Mouse (Mus musculus) bone marrow macrophage, adult 2 months (primary cell): ENCODE data around the gene Pskh1. TPM values are rescaled to one million over a fixed set of nuclear protein-coding genes. Genes with fewer than 3 reads are reported as not detected.

Source experiments
- H3K27ac ChIP-seq: 2 replicates; pipeline ENCODE4 v1.5.1; 2012; ENCODE audit warnings: low read depth, low read length; ENCODE audit not compliant: insufficient read depth
- H3K4me1 ChIP-seq: 2 replicates; pipeline ENCODE4 v1.6.1; 2012; ENCODE audit warnings: low read length; ENCODE audit not compliant: control insufficient read depth, insufficient read depth
- H3K4me3 ChIP-seq: 2 replicates; pipeline ENCODE4 v1.5.1; 2012; ENCODE audit warnings: mild to moderate bottlenecking, low read length, moderate library complexity; ENCODE audit not compliant: insufficient read depth
- CTCF ChIP-seq: IDR thresholded peaks from 2 replicates; pipeline ENCODE4 v1.5.1; 2012; ENCODE audit warnings: low read depth, mild to moderate bottlenecking, low read length, moderate library complexity
- POLR2A ChIP-seq: IDR thresholded peaks from 2 replicates; pipeline ENCODE4 v1.6.1; 2012; ENCODE audit warnings: mild to moderate bottlenecking, low read depth, low read length, borderline replicate concordance
- polyA plus RNA-seq: library from polyadenylated mRNA; stranded (reverse); fragments of >200 nt; gene quantifications from 2 replicates; pipeline ENCODE4 v1.2.4, GENCODE M21; 2012; ENCODE audit not compliant: missing spikeins, insufficient read depth, insufficient read length

Gene Pskh1
- polyA plus RNA-seq, 1 experiment, result 18.8 TPM

DNA sequence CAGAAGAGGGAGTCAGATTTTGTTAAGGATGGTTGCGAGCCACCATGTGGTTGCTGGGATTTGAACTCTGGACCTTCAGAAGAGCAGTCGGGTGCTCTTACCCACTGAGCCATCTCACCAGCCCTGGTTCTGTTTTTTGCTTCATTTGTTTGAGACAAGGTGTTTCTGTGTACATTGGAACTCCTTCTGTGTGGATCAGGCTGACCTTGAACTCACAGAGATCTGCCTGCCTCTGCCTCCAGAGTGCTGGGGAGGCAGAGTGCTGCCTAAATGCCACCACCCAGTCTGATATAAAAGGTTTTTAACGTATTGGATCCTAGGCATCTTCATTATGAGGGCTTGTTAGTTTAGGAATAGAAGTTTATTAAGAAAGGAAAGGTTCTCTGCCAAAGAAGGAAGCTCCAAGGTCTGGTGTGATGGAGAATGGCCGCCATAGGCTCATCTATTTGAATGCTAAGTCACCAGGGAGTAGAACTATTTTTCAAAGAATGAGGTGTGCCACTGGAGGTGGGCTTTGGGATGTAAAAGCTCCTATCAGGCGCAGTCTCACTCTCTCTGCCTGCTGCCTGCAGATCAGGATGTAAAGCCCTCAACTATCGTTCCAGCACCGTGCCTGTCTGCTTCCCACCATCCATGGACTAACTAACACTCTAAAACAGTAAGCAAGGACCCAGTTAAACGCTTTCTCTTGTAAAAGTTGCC, 70.9 kb downstream of the Pskh1 start:
- no peaks in the 10 kb centered on the region for H3K4me1 ChIP-seq
- no peak overlapping the region for H3K27ac ChIP-seq
- no peak for TF ChIP-seq CTCF
- no peak for TF ChIP-seq POLR2A
- no peak overlapping the region for H3K4me3 ChIP-seq

GRCm38 (mm10) chr8:105975363-105975762, 75.1 kb downstream of the Pskh1 start:
- no peak overlapping the region for H3K27ac ChIP-seq
- TF ChIP-seq CTCF (0 out of 2 replicates have a peak, but pooled peaks have one; percentile 6), POLR2A (no peak)
- peaks cover 10% of the 10 kb centered on the region for H3K4me1 ChIP-seq
- H3K4me3 ChIP-seq, result no peak overlapping the region

DNA sequence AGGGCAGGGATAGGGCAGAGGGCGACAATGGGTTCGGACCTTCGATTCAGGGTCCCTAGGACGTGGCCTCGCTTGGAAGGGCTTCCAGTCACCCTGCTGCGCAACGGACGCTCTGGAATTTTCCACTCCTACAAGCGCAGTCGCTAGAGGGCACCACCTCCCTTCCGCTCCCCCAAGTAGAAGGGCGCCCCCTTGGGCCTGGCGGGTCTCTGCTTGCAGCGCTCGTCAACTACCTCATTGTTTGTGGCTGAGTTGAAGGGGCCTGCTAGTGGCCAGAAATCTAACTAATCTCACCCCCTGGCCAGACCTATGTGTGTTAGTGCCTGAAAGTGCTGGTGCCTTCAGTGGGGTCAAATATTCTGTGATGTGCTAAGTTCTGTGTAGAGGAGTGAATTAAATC, 79.1 kb downstream of the Pskh1 start, which contains the start of gene Dpep3:
TSS of gene Dpep3 (minus strand) at position 105 of the 400 bp plus-strand sequence.
- H3K4me1 ChIP-seq, result peaks cover 24% of the 10 kb centered on the region
- H3K27ac ChIP-seq, result no peak within 1 kb of the TSS
- no peak within 1 kb of the TSS for H3K4me3 ChIP-seq
- no peak for TF ChIP-seq POLR2A
- TF ChIP-seq CTCF, result no peak

GRCm38 (mm10) chr8:105981146-105981545, 80.9 kb downstream of the Pskh1 start:
- TF ChIP-seq CTCF, result no peak
- TF ChIP-seq POLR2A, result no peak
- no peak overlapping the region for H3K4me3 ChIP-seq
- H3K4me1 ChIP-seq, result peaks cover 24% of the 10 kb centered on the region
- no peak overlapping the region for H3K27ac ChIP-seq

Other genes starting within 250 kb of the Pskh1 start
- 0.32 TPM in 1 of 2 replicates, not detected in the other for gene Carmil2, start 214.2 kb upstream of the Pskh1 start, polyA plus RNA-seq
- 37.9 and 41.6 TPM in 2 replicates for gene Acd, start 199.3 kb upstream of the Pskh1 start, polyA plus RNA-seq
- gene Pard6a, start 199.3 kb upstream of the Pskh1 start, polyA plus RNA-seq, result 9.4 and 11.2 TPM in 2 replicates
- not detected in 2 replicates for gene 4933405L10Rik, start 192.8 kb upstream of the Pskh1 start, polyA plus RNA-seq
- 5.3 and 9.1 TPM in 2 replicates for gene Enkd1, start 192.2 kb upstream of the Pskh1 start, polyA plus RNA-seq
- 0.75 and 1.4 TPM in 2 replicates for gene Gfod2, start 141.8 kb upstream of the Pskh1 start, polyA plus RNA-seq
- gene Ranbp10, start 73.1 kb upstream of the Pskh1 start, polyA plus RNA-seq, result 42.0 and 44.3 TPM in 2 replicates
- gene Tsnaxip1, start 72.7 kb upstream of the Pskh1 start, polyA plus RNA-seq, result not detected in 2 replicates
- 16.9 and 17.1 TPM in 2 replicates for gene Cenpt, start 47.2 kb upstream of the Pskh1 start, polyA plus RNA-seq
- 27.4 and 28.5 TPM in 2 replicates for gene Thap11, start 45.3 kb upstream of the Pskh1 start, polyA plus RNA-seq
- gene Nutf2, start 39.9 kb upstream of the Pskh1 start, polyA plus RNA-seq, result 2.2 TPM in 1 of 2 replicates, not detected in the other
- 23.6 and 29.8 TPM in 2 replicates for gene Edc4, start 19.6 kb upstream of the Pskh1 start, polyA plus RNA-seq
- gene Nrn1l, start 6.9 kb upstream of the Pskh1 start, polyA plus RNA-seq, result not detected in 2 replicates
- gene Ctrl, start 33.4 kb downstream of the Pskh1 start, polyA plus RNA-seq, result 0.63 TPM in 1 of 2 replicates, not detected in the other
- 150 and 151 TPM in 2 replicates for gene Psmb10, start 38.0 kb downstream of the Pskh1 start, polyA plus RNA-seq
- gene Lcat, start 42.9 kb downstream of the Pskh1 start, polyA plus RNA-seq, result 0.55 and 0.60 TPM in 2 replicates
- gene Slc12a4, start 65.7 kb downstream of the Pskh1 start, polyA plus RNA-seq, result 19.6 and 27.5 TPM in 2 replicates
- gene Dpep3, start 79.0 kb downstream of the Pskh1 start, polyA plus RNA-seq, result 3.2 and 3.6 TPM in 2 replicates
- gene Dus2, start 90.9 kb downstream of the Pskh1 start, polyA plus RNA-seq, result 6.1 and 8.3 TPM in 2 replicates
- gene Dpep2nb, start 105.5 kb downstream of the Pskh1 start, polyA plus RNA-seq, result not detected in 2 replicates
- gene Ddx28, start 111.4 kb downstream of the Pskh1 start, polyA plus RNA-seq, result 10.1 and 12.0 TPM in 2 replicates
- gene Nfatc3, start 158.4 kb downstream of the Pskh1 start, polyA plus RNA-seq, result 28.3 and 31.9 TPM in 2 replicates
- gene Esrp2, start 236.5 kb downstream of the Pskh1 start, polyA plus RNA-seq, result not detected in 2 replicates
- gene Pla2g15, start 250.0 kb downstream of the Pskh1 start, polyA plus RNA-seq, result 144 and 153 TPM in 2 replicates